Mouse (Mus musculus) C2C12 (cell line): ENCODE data around the gene Slc38a4.

Experiments used
- CTCF ChIP-seq: IDR thresholded peaks from one replicate; pipeline ENCODE4 v1.5.1; 2011; ENCODE audit not compliant: control insufficient read depth, insufficient read depth, insufficient read length
- MAX ChIP-seq: IDR thresholded peaks from one replicate; pipeline ENCODE4 v1.6.1; 2011; ENCODE audit warnings: mild to moderate bottlenecking, control low read depth
- MYOG ChIP-seq: IDR thresholded peaks from one replicate; pipeline ENCODE4 v1.6.1; 2011; ENCODE audit not compliant: control insufficient read depth, insufficient read length; ENCODE audit errors: extremely low read depth
- USF1 ChIP-seq: IDR thresholded peaks from one replicate; pipeline ENCODE4 v1.6.1; 2011; ENCODE audit warnings: low read depth, mild to moderate bottlenecking, control low read depth, moderate library complexity

- no peak for TF ChIP-seq MAX
- TF ChIP-seq CTCF: peak; percentile 46
- TF ChIP-seq USF1: no peak
- no peak for TF ChIP-seq MYOG
Observed at GRCm38 (mm10) chr15:96948471-96948870, 107.3 kb downstream of the Slc38a4 start.
